Mouse (Mus musculus) cortical plate, adult 2 months (tissue): ENCODE data around the gene Cldn2.

Experiments
- CTCF ChIP-seq: fragments of 200-500 bp; IDR thresholded peaks from 2 replicates; pipeline ENCODE4 v1.5.1; 2011; ENCODE audit warnings: mild to moderate bottlenecking, control low read depth, low read length; ENCODE audit not compliant: insufficient read depth; ENCODE audit errors: extremely low read depth
- POLR2A ChIP-seq: fragments of 200-500 bp; IDR thresholded peaks from 2 replicates; pipeline ENCODE4 v1.6.1; 2011; ENCODE audit warnings: mild to moderate bottlenecking, low read length, control low read depth; ENCODE audit not compliant: insufficient read depth; ENCODE audit errors: extremely low read depth

- TF ChIP-seq CTCF (no peak), POLR2A (no peak)
Observed at GRCm38 (mm10) chrX:139778886-139779285, 21.7 kb upstream of the Cldn2 start.
